8 mouse cellular contexts compared by ENCODE assay signal in the genomic region with DNA sequence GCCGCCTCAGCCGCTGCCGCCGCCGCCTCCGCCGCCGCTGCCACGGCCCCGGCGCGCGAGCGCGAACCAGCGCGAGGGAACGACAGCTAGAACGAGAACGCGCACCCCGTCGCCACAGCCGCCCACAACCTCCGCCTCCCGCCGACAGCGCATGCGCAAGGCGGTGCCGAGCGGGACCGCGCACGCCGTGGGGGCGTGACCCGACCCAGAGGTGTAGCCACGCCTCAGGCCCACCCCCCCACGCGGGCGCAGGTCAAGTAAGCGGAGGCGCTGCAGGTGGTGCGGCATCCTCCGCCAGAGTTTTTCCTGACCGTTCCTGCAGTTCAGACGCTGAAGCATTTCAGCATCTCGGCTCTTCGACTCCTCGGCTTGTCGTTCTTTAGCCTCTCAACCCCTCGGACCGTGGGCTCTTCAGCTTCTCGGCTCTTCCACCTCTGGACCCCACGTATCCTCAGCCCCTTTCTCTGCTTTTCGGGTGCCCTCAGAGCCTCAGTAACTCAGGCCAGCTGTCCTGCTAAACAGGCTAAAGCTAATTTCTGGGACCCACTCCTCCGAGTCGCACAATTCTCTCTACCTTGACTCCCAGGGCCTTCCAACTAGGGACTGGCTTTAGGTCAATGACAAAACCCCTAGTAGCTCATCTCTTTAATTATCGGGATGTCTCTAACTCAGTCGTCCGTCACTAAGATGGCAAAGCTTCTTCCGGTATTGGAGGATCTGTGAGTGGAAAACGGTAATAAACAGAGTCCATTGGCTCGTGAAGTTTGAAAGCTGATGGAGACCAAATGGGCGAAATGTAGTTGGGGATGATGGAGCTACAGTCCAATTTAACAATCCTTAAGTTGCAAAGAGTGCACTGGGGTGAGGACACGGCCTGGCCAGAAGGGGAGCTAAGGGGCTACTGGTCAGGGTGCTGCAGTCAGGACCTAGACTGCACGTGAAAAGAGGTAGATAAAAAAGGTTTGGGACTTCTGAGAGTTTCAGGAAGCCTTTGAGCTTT. TPM values are rescaled to one million over a fixed set of nuclear protein-coding genes. Genes with fewer than 3 reads are reported as not detected.
A peak's percentile ranks its signal among the peaks of the same experiment; 100 is the strongest.
DNase-seq lines count a peak whose midpoint lies in the region; ATAC-seq and TF ChIP-seq lines count a peak whose summit lies in the region.

A gene (minus strand): TSS at position 93 of the 1,000 bp plus-strand sequence.

- H3K36me3 ChIP-seq in CH12.LX (replicated peaks in 1 of 2; ENCODE audit: control insufficient read depth in 1 of 2, insufficient read depth in 1 of 2, low read length in 1 of 2): peaks cover 0 to 2% of the 10 kb centered on the region in 2 experiments
- no peaks in the 10 kb centered on the region for H3K36me3 ChIP-seq in forebrain, embryonic 11.5 days (ENCODE audit: control insufficient read depth, insufficient read depth, low read length)
- H3K36me3 ChIP-seq in heart, embryonic 16.5 days (ENCODE audit: control insufficient read depth, insufficient read depth): no peaks in the 10 kb centered on the region
- H3K36me3 ChIP-seq in liver, embryonic 15.5 days (replicated peaks): no peaks in the 10 kb centered on the region
- H3K36me3 ChIP-seq in neural tube, embryonic 12.5 days: no peaks in the 10 kb centered on the region

- TF ChIP-seq POLR2A in CH12.LX (IDR thresholded peaks at IDR 0.05; ENCODE audit: low read depth, low read length): peak; percentile 92

- DNase-seq in CH12.LX (ENCODE audit: extremely low read depth): peak; percentile 90
- DNase-seq in c-Kit-positive CD71-positive TER-119-negative erythroid progenitor cells, embryonic 14.5 days (ENCODE audit: low read depth): peak; percentile 89
- peak; percentile 99 for DNase-seq in forebrain, embryonic 11.5 days (ENCODE audit: low spot score)
- peak; percentile 98 to 100 for DNase-seq in kidney, postnatal 36 days
- DNase-seq in telencephalon, adult 2 months (ENCODE audit: low read depth, low spot score): peak; percentile 87

- no peaks in the 10 kb centered on the region for H3K27me3 ChIP-seq in CH12.LX (replicated peaks)
- no peaks in the 10 kb centered on the region for H3K27me3 ChIP-seq in forebrain, embryonic 11.5 days (ENCODE audit: control insufficient read depth, insufficient read depth, low read length)
- no peaks in the 10 kb centered on the region; the same call in 1 of the 2 replicates for H3K27me3 ChIP-seq in heart, embryonic 16.5 days (ENCODE audit: control insufficient read depth, insufficient read depth, low read length)
- peaks cover 11% of the 10 kb centered on the region for H3K27me3 ChIP-seq in liver, embryonic 15.5 days
- H3K27me3 ChIP-seq in neural tube, embryonic 12.5 days (replicated peaks): no peaks in the 10 kb centered on the region

- in situ Hi-C loops in CH12.LX (cut with MboI; ENCODE audit: low pct_ligation_motif_present, low pct_unique_long_range_greater_than_20kb, low sequenced_read_pairs): no loop called here

- H3K79me2 ChIP-seq in CH12.LX (replicated peaks; ENCODE audit: control insufficient read depth, extremely low read depth, insufficient read depth, poor library complexity, severe bottlenecking): peaks cover 3% of the 10 kb centered on the region; the same call in 1 of the 2 replicates

- H3K27ac ChIP-seq in CH12.LX (ENCODE audit: insufficient read depth, low read depth): no peak within 1 kb of the TSS
- peak within 1 kb of the TSS; percentile 50 for H3K27ac ChIP-seq in forebrain, embryonic 11.5 days (ENCODE audit: low read depth, low read length)
- peak within 1 kb of the TSS; percentile 83 for H3K27ac ChIP-seq in heart, embryonic 16.5 days (ENCODE audit: low read length)
- peak within 1 kb of the TSS; percentile 63; the same call in 1 of the 2 replicates for H3K27ac ChIP-seq in liver, embryonic 15.5 days (replicated peaks)
- peak within 1 kb of the TSS; percentile 62 for H3K27ac ChIP-seq in neural tube, embryonic 12.5 days

- peak; percentile 92 for ATAC-seq in forebrain, embryonic 11.5 days (replicated peaks; ENCODE audit: low FRiP score)
- ATAC-seq in heart, embryonic 16.5 days (replicated peaks; ENCODE audit: extremely low read depth, insufficient read depth, low FRiP score): peak; percentile 95
- ATAC-seq in liver, embryonic 15.5 days (ENCODE audit: insufficient read depth): peak; percentile 94
- peak; percentile 88 for ATAC-seq in neural tube, embryonic 12.5 days (ENCODE audit: low FRiP score, low read depth)

- TF ChIP-seq CTCF in CH12.LX (conservative IDR thresholded peaks at IDR 0.05 in 1 of 2, IDR thresholded peaks at IDR 0.05 in 1 of 2; ENCODE audit: low read depth in 2 of 2, low read length in 2 of 2): peak in 1 of 2 experiments; percentile 57; a peak in 2 of 4 replicates

- TF ChIP-seq EP300 in CH12.LX (IDR thresholded peaks at IDR 0.05; ENCODE audit: low read length): 0 out of 2 replicates have a peak, but pooled peaks have one; percentile 2

- H3K9ac ChIP-seq in CH12.LX (ENCODE audit: insufficient read depth, low read depth): peak within 1 kb of the TSS; percentile 73
- H3K9ac ChIP-seq in forebrain, embryonic 11.5 days (ENCODE audit: low read length): peak within 1 kb of the TSS; percentile 89
- H3K9ac ChIP-seq in heart, embryonic 16.5 days (ENCODE audit: low read length): peak within 1 kb of the TSS; percentile 97
- peak within 1 kb of the TSS; percentile 80 for H3K9ac ChIP-seq in liver, embryonic 15.5 days
- peak within 1 kb of the TSS; percentile 87 for H3K9ac ChIP-seq in neural tube, embryonic 12.5 days

- H3K9me3 ChIP-seq in CH12.LX (replicated peaks; ENCODE audit: low read length): no peaks in the 10 kb centered on the region
- no peaks in the 10 kb centered on the region for H3K9me3 ChIP-seq in forebrain, embryonic 11.5 days (ENCODE audit: control insufficient read depth, low read length)
- H3K9me3 ChIP-seq in heart, embryonic 16.5 days (replicated peaks; ENCODE audit: control insufficient read depth, low read length): no peaks in the 10 kb centered on the region
- no peaks in the 10 kb centered on the region for H3K9me3 ChIP-seq in liver, embryonic 15.5 days (replicated peaks)
- no peaks in the 10 kb centered on the region for H3K9me3 ChIP-seq in neural tube, embryonic 12.5 days

- H3K4me3 ChIP-seq in CH12.LX (replicated peaks in 1 of 3; ENCODE audit: low read depth in 2 of 3, low read length in 2 of 3, poor library complexity in 1 of 3): peak within 1 kb of the TSS; percentile 72 to 84 (median 82)
- peak within 1 kb of the TSS; percentile 87 for H3K4me3 ChIP-seq in forebrain, embryonic 11.5 days (ENCODE audit: low read depth, low read length)
- H3K4me3 ChIP-seq in heart, embryonic 16.5 days (ENCODE audit: low read length): peak within 1 kb of the TSS; percentile 96
- peak within 1 kb of the TSS; percentile 71 for H3K4me3 ChIP-seq in liver, embryonic 15.5 days (replicated peaks)
- H3K4me3 ChIP-seq in neural tube, embryonic 12.5 days: peak within 1 kb of the TSS; percentile 87

- peaks cover 0 to 34% of the 10 kb centered on the region in 2 experiments; a peak in 2 of 4 replicates for H3K4me1 ChIP-seq in CH12.LX (ENCODE audit: control insufficient read depth in 1 of 2, insufficient read depth in 2 of 2)
- H3K4me1 ChIP-seq in forebrain, embryonic 11.5 days (replicated peaks; ENCODE audit: control insufficient read depth, insufficient read depth, low read length): peaks cover 4% of the 10 kb centered on the region; the same call in 1 of the 2 replicates
- H3K4me1 ChIP-seq in heart, embryonic 16.5 days (ENCODE audit: control insufficient read depth, insufficient read depth, low read length): peaks cover 23% of the 10 kb centered on the region
- H3K4me1 ChIP-seq in liver, embryonic 15.5 days (replicated peaks): peaks cover 31% of the 10 kb centered on the region
- peaks cover 16% of the 10 kb centered on the region for H3K4me1 ChIP-seq in neural tube, embryonic 12.5 days

- dilution Hi-C loops in CH12.LX (cut with MboI; ENCODE audit: extremely low pct_ligation_motif_present, extremely low pct_unique_long_range_greater_than_20kb, low sequenced_read_pairs): no loop called here

- WGBS in forebrain, embryonic 11.5 days: under 1% methylated on average over 40 of the region's 68 CpGs
- WGBS in heart, embryonic 16.5 days: 2% methylated on average over 55 of the region's 68 CpGs
- 1% methylated on average over 65 of the region's 68 CpGs for WGBS in liver, embryonic 15.5 days (ENCODE audit: insufficient replicate concordance)
- WGBS in neural tube, embryonic 12.5 days: under 1% methylated on average over 57 of the region's 68 CpGs

- H3K4me2 ChIP-seq in CH12.LX (ENCODE audit: insufficient read depth, low read depth, poor library complexity, severe bottlenecking): peak within 1 kb of the TSS; percentile 77
- peak within 1 kb of the TSS; percentile 89 for H3K4me2 ChIP-seq in forebrain, embryonic 11.5 days (ENCODE audit: low read depth, low read length, severe bottlenecking)
- peak within 1 kb of the TSS; percentile 95 for H3K4me2 ChIP-seq in heart, embryonic 16.5 days (ENCODE audit: low read depth, low read length)
- H3K4me2 ChIP-seq in liver, embryonic 15.5 days: peak within 1 kb of the TSS; percentile 99
- H3K4me2 ChIP-seq in neural tube, embryonic 12.5 days (replicated peaks): peak within 1 kb of the TSS; percentile 77

- peak; percentile 25 for TF ChIP-seq RAD21 in CH12.LX (IDR thresholded peaks at IDR 0.05; ENCODE audit: low read depth, low read length)

TF ChIP-seq in CH12.LX, 34 proteins besides CTCF, POLR2A, EP300 and RAD21 (continues in another document):
- TF ChIP-seq TCF12 (IDR thresholded peaks at IDR 0.05; ENCODE audit: low read depth, low read length): peak; percentile 64
- peak; percentile 52 for TF ChIP-seq ELF1 (IDR thresholded peaks at IDR 0.05; ENCODE audit: low read depth, low read length)
- 0 out of 2 replicates have a peak, but pooled peaks have one; percentile 41 for TF ChIP-seq MYC (IDR thresholded peaks at IDR 0.05; ENCODE audit: low read depth, low read length)
- TF ChIP-seq ZNF384 (IDR thresholded peaks at IDR 0.05; ENCODE audit: low read depth, low read length): no peak
- TF ChIP-seq BHLHE40 (IDR thresholded peaks at IDR 0.05; ENCODE audit: low read depth, low read length): peak; percentile 85
- peak; percentile 39 for TF ChIP-seq USF1 (IDR thresholded peaks at IDR 0.05; ENCODE audit: low read depth, low read length)
- TF ChIP-seq NRF1 (IDR thresholded peaks at IDR 0.05; ENCODE audit: low read depth, low read length): peak; percentile 96
- peak; percentile 4; the same call in 1 of the 2 replicates for TF ChIP-seq SIN3A (IDR thresholded peaks at IDR 0.05; ENCODE audit: low read length)
- TF ChIP-seq HCFC1 (IDR thresholded peaks at IDR 0.05; ENCODE audit: low read depth, low read length): peak; percentile 25; the same call in 1 of the 2 replicates

RNA-seq across cellular contexts. Expression of the gene that starts here (rescaled TPM):
- 52.6 and 60.8 TPM in 2 replicates for total RNA-seq in CH12.LX (2012; rRNA removed)
- total RNA-seq in CH12.LX (2014; rRNA removed): 3.6 and 3.9 TPM in 2 replicates
- 3.7 TPM in 2 replicates for polyA plus RNA-seq in CH12.LX (2012; ENCODE audit: insufficient read length, low read depth)
- polyA plus RNA-seq in forebrain, embryonic 11.5 days (2014; fragmentation: Nextera tagmentation; extraction: Ambion mirVana): 19.9 and 21.0 TPM in 2 replicates
- 10.7 and 13.3 TPM in 2 replicates for polyA plus RNA-seq in heart, embryonic 16.5 days (2015; fragmentation: Nextera tagmentation; extraction: Ambion mirVana)
- 3.2 and 3.5 TPM in 2 replicates for polyA plus RNA-seq in liver, embryonic 15.5 days (2015; fragmentation: Nextera tagmentation; extraction: Ambion mirVana)
- 27.1 and 34.3 TPM in 2 replicates for polyA plus RNA-seq in neural tube, embryonic 12.5 days (2016; fragmentation: Nextera tagmentation; extraction: Ambion mirVana)
